Mouse (Mus musculus): ENCODE results near the gene Nrxn3.

Gene Nrxn3

DNA sequence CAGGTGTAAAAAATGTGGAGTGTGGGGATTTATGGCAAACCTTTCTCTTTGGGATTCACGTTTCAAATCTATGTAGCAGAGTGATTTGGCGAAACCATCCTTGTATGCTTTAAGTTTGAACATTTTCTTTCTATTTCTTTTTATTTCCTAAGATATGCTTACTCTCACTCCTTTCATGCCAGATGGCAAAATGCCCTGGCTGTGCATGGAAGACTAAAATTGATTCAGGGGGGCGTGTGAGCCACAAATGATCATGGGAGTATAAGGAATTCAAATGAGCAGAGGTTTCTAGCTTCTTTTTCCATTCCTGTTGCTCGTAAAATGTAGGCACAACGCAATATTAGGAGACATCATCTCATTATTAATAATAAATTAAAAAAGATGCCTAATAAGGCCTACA lies 1211.0 kb downstream of the Nrxn3 start:
- no peak for DNase-seq (ENCODE audit: low read depth, low spot score)

DNA sequence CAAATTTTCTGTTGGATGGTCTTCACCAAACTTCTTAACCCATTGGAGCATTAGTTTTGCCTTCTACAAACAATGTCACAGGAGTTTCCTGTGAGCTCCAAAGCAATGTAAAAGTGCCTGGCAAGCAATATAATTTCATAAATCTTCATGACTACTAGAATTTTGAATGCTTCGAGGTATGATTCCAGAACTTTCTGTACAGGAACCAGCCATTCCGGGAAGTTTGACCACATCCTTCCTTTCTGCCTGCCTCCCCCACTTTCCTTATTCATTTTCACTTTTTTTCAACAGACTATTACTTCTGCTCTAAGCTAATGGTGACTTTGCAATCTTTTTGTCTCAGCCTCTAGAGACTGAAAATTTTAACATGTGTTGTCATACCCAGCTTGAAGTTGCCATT lies 1218.1 kb downstream of the Nrxn3 start:
- DNase-seq (ENCODE audit: low read depth, low spot score), result no peak

DNA sequence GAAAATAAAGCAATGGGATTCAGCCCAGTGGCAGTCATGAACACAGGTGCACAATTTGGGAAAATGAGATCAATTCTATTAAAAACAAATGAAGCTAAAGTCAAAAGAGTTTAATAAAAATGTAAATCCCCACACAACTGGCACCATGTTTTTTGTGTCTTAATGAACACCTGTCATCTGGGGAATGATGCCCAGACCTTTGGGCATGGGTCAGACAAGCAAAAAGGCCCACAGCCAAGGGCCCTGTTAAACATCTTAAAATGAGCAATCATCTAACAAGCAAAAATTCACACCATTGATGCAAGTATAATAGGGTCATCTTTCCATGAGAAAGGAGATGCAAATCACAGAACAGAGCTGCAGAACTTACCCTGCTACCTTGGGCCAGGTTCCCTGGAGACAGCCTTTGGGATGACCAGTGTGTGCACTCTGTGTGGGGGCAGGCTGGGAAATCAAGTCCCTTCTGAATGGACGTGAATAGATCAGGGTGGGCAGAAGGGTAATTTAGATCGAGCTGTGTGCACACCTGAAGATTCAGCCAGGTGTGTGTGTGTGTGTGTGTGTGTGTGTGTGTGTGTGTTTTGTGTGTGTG lies 1223.3 kb downstream of the Nrxn3 start:
- DNase-seq (ENCODE audit: low read depth, low spot score), result no peak

DNA sequence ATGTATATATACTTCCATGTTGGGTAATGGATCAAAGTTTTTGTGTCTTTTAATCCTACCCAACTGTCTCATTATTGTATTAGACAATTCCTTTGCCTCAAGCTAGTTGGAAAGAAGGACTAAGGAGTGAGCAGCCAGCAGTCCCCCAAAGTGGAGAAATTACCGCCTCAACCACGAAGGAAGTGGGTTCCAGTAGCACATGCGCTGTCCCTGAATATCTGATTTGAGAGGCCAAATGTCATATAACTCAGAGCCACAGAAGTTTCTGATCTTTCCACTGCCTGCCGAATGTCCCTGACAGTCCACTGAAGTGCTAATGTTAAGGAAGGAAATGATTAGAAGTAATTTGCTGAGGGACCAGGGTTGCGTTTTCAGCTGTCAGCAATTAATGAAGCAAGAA lies 1223.8 kb downstream of the Nrxn3 start:
- DNase-seq (ENCODE audit: low read depth, low spot score), result no peak

DNA sequence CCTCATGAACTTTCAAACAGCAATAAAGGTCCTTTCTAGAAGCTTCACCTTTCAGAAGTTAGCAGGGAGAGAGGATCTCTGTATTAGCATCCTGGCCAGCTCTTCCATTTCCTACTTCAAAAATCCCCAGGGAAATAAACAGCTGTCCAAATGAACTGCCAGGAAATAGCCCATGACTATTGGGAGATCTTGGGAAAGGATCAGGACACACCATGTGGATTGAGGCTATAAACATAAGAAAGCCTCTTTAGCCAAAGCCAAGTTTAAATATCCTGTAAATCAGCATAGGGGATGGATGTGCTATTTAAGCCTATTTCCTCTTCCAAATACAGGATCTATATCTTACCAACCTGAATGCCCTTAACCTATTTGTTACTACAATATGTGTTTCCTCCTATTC lies 1230.6 kb downstream of the Nrxn3 start:
- DNase-seq (ENCODE audit: low read depth, low spot score), result no peak

DNA sequence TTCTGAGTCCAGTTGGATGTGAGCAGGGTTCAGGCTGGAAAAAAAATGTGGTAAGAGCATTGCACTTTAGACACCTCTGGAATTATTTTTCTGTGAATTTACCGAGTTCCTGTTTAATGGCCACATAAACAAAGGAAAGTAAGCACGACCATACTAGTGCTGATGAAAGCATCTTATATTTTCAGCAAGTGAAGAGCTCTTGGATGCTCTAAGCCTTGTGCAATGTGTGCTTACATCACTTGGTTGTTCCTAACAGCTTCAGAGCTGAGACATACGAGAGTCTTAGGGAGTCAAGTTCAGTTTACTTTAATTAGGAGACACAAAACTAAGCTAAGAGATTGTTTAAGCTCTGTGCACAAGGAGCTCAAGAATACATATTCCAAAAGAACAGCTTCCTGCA lies 1231.0 kb downstream of the Nrxn3 start:
- no peak for DNase-seq (ENCODE audit: low read depth, low spot score)

DNA sequence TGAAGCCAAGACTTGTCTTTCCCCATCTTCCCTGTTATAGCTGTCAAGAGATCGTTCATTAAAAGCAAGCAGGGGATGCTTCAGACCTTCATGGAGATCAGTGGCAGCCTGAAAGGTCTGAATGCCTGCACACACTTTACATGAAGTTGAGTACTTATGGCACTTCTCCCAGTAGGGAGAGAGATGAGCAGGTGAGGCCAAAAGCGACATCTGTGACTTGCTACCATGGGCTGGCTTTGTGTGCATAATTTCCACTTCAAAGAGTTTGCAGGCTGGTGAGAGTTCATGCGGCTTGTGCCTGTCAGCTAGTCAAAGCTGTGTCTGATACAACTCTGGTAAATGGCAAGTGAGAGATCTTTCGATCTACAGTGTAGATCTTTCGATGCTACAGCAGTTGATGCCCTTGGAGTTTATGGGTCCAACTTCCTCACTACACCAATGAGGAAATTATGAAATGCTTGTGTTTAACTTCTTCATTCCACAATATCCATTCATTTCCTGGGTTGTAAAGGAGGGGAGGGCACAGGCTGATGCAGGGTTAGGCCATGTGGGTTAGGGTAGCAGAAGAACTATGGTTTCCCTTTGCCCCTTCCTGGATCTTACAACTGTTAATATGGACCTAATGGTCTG lies 1231.9 kb downstream of the Nrxn3 start:
- DNase-seq (ENCODE audit: low read depth, low spot score), result no peak

DNA sequence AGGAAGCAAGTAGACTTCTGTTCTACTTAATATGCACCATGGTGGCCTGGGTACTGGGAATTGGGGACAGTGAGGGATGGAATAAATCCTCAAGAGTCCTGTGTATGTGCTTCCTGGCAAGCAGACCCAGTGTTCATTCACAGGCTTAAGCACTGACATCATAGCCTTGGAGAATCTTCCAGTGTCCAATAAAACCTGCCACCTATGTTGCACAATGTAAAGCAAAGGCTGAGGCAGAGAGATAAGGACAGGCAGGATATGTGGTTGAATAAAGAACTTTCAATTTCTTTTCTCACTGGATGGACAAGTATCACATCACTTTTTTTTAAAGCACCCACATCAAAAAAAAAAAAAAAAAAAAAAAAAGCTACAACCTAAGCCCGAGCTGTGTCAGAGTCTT lies 1240.4 kb downstream of the Nrxn3 start:
- no peak for DNase-seq (ENCODE audit: low read depth, low spot score)

DNA sequence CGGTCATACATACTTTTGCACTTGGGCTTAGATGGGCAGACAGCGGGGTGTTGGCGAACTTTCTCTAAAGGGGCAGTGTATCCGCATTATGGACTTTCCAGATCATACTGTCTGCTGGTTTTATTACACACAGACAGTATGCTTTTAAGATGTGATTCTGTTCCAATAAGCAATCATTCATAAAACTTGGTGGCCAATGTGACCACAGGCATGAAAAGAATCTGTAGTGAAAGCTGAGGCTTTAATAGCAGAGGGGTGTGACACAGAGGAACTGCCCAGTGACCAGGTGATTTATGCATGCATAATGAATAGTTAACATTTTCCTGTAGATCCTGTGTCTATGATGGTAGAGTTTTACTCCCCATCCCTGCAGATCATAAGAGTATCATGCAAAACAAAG lies 1254.0 kb downstream of the Nrxn3 start:
- DNase-seq (ENCODE audit: low read depth, low spot score), result no peak

DNA sequence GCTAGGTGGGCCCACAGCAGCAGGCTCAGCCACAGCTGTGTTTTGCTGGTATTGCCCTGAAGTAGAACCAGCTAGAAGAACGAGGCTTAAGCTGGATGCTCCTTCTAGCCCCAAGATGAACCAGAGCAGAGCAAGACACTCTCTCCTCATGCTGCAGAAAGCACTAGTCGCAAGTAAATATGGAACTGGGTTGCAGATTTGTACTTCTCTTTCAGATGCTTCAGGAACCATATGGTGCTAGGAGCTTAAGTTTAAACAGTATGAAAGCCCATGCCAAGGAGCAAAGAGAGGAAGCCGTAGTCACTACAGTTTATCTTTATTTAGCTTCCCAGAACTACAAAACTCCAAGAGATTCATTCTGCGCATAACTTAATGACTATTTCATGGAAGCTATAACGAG lies 1254.8 kb downstream of the Nrxn3 start:
- no peak for DNase-seq (ENCODE audit: low read depth, low spot score)

DNA sequence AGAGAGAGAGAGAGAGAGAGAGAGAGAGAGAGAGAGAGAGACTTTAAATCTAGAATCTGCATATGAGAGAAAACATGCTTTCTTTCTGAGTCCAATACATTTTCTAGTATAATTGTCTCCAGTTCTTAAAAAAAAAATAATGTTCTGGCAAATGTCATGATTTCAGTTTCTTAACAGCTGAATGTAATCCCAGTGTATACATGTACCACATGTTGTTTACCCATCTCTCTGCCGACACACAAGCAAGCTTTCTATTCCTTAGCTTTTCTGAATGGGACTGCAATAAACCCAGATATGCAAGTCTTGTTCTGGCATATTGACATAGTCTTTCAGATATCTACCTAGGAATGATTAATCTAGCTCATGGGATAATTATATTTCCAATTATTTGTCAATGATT lies 1256.5 kb downstream of the Nrxn3 start:
- no peak for DNase-seq (ENCODE audit: low read depth, low spot score)

DNA sequence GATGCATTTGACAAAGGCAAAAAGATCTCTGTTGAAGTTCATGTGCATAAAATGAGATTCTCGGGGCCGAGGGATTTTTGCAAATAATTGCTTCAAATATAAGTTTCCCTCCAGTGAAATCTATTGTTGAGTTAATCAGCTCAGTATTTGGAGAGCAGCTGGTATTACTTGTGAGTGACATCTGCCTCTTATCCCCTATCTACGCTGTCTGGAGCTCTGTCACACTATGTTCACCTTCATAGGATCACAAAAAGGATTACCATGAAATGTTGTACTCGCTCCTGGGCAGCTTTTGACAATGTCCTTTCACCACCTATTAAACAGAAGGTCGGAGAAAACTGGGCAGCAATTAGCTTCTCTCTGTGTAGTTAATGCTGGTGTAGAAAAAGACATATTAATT lies 1259.8 kb downstream of the Nrxn3 start:
- DNase-seq (ENCODE audit: low read depth, low spot score), result no peak

DNA sequence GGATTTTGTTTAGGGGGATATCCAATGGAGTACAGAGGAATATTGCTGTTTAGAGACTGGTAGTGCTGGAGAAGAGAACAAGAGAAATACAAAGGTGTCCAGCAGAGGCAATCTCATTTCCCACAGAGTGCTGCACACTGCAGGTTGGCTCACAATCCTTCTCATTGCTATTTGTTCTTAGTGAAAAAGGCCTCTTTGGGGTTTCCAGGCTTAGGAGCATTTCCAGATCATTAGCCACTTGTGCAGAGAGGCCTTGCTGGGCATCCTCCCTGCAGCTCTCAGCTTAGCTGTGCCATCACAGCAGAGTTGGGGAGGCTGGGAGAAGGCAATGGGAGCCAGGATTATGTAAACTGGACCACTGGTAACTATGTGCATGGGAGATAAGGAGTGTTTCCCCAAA lies 1260.7 kb downstream of the Nrxn3 start:
- DNase-seq (ENCODE audit: low read depth, low spot score), result no peak

DNA sequence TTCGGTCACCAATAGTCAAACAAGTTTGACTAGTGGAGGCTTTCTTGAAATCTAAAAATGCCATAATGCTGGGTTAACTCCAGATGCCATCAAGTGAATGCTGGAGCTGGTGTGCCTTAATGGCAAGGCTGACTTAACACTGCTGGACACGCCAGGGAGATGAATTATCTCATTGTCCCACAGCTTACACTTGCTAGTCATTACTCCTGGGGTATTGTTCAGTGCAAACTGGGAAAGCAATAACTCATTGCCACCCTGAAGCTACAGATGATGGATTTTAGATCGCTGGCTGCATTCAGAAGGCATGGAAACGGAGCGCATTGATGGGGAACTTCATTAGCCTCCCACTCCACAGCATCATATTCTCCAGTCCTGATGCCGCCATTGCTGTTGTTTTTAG lies 1263.5 kb downstream of the Nrxn3 start:
- no peak for DNase-seq (ENCODE audit: low read depth, low spot score)

DNA sequence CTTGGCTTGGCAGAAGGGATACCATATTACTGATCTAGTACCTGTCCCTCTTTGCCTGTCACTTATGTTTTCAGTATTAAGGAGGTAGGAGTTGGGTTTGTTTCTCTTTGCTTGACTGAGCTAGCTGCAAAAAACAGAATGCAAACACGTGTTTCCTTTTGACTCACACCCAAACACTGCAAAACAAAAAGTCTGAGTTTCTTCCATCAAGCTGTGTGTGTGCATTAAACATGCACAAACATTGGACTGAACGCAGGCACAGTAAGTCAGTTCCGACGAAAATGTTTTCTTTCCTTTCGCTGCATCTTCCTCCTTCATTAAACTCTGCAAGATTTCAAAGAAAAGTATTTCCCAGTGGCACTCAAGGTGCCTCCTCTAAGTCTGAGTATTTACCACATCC lies 1270.6 kb downstream of the Nrxn3 start:
- DNase-seq (ENCODE audit: low read depth, low spot score), result no peak

DNA sequence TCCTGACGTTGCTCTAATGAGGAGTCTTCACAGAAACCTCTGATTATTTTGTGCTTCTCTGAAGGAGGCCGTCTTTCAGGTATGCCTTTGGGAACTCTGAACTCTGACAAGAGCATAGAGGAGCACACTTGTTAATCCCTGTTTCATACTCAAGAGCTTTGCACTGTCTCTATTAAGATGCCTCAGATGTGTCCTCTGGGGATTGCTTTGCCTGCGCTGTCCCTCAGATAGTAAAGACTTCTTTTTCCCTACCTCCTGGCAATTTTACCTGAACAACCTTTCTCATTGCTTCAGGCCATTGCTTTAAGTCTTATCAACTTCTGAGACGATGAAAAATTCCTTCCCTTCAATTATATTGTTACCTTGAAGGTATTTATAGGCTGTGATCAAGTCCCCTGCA lies 1272.7 kb downstream of the Nrxn3 start:
- no peak for DNase-seq (ENCODE audit: low read depth, low spot score)

DNA sequence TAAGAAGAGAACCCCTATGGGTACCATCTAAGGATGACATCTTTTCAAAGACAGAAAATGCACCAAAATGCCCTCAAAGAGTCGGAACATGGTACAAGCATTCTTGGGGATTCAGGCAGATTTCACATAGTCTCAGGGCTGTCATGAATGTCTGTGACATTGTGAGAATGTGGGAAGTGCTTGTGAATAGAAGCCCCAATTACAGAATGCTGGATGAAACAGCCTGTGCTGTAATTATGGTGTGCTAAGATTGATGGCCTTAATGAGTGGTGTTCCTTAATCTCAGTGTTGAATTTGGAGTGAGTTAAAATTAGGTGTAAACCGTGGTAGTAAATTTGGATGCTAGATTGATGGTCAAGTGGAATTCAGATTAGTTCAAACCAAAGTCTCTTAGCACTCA lies 1287.6 kb downstream of the Nrxn3 start:
- DNase-seq (ENCODE audit: low read depth, low spot score), result no peak

DNA sequence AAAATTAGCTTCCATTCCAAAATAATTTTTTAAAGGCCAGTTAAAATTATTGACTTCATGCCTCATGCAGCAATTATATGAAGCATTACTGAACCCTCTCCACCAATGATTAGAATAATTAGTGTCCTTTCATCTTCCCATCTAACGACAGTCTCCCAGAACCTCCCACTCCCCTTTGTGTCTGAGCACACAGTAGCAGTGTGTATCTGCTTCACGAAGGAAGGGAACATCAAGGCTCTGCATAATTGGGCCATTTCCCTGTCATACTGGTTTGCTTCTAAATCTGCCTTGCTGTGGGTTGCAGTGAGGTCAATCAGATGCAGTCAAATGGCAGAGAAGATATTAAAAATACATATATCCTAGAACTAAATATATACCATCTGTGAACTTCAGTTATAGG lies 1291.3 kb downstream of the Nrxn3 start:
- DNase-seq (ENCODE audit: low read depth, low spot score), result no peak

DNA sequence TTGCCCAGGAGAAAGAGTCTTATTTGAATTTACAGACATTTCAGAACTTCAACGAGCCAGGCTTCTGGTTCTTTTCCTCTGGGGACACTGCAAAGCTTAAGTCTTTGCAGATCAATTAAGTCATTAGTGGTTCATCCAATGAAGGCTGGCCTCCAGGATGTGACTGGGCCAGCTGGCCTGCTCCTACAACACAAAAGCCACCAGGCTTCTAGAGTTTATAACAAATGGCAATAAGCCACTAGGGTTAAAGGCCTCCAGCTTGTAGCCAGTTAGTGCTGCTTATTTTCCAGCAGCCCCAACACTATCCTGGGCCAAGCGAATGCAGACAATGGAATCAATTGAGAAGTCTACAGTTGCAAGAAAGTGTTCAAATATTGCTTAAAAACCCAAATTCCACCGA lies 1304.3 kb downstream of the Nrxn3 start:
- no peak for DNase-seq (ENCODE audit: low read depth, low spot score)

DNA sequence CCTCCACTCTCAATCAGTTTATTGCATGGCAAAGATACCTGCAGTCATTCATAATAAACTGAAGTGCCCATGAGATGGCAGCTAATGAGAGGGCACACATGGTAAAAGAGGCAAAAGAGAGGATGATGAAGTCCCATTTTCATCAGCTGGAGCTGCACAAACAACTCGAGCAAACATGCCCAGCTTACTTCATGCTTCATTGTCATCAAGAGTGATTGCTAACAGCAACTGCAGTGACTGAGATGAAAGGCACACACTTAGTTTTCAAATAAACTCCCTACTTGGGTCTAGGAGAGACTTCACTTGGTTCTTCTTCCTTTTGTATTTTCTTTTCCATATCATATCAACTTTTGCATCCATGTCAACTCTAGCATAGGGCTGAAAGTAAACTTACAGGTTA lies 1318.4 kb downstream of the Nrxn3 start:
- no peak for DNase-seq (ENCODE audit: low read depth, low spot score)

DNA sequence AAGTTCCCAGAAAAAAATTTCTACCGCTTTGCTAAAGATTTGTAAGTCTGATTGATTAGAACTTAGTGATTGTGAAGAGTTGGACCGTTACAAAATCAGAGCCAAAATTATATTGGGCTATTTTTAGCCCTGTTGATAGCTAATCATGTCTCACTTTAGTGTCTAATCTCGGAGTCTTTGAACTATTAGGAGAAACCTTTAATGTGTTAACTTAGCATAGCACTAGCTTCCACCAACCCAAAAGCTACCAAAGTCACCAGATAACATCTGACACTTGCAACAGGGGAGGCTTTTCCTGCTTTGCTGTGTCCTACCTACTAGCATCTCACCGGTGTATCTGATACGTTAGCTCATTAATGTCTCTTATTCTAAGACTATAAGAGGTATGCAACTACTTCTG lies 1333.6 kb downstream of the Nrxn3 start:
- no peak for DNase-seq (ENCODE audit: low read depth, low spot score)

DNA sequence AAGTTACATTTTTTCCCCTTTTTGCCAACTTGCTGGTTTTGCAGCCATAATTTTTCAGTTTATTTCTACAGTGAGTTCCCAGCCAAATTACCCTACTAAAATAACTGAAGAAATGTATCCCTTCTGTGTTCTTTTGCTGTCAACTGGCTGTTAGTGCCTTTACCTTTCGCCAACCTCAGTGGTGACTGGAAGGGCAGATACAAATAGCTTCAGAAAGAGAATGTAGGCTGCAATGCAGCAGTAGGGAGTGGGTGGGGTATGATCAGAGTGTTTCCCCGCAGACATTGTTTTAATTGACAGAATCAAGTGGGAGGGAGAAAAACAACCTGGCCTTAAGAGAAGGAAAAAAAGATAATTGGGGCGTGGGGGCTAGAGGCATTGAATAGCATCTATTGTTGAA lies 1337.1 kb downstream of the Nrxn3 start:
- DNase-seq (ENCODE audit: low read depth, low spot score), result no peak

DNA sequence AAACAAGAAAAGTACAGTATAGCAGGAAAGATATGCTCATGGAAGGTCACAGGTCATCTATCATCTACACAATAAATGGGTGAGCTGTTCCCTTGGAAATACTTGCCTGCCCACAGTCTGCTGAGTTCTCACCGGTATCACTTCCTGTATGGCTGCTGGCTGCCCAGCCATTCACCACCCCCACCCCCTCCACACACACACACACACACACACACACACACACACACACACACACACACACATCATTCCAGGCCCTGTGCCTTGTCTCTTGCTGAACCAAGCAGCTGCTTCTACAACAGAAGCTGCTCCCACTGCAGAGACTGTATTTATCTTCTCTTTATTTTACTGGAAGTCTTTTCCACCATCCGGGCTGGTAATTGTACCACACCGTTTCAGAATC lies 1338.6 kb downstream of the Nrxn3 start:
- no peak for DNase-seq (ENCODE audit: low read depth, low spot score)

DNA sequence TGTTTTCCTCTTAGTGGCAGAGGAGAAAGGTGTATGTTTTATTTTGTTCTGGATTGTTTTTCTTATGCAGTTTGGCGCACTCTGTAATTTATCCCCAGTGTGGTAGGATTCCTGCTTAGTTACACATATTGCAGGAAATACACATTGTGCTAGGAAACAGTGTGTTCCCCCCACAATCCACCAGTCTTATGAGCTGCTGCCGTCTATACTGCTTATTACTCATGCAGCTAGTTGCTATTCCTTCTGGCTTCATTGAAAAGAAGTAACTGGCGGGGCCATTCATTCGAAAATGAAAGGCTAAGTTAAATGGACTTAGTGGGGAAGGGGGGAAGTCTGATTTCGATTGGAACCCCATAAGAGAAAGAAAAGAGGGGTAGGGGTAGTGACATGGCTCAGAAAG lies 1339.5 kb downstream of the Nrxn3 start:
- DNase-seq (ENCODE audit: low read depth, low spot score), result no peak

Data from WW6 (cell line).